Mouse (Mus musculus) testis, adult 2 months (tissue): Measurements from ENCODE around the gene Olfr1380.
"Not testable (repeated sequence)": the region's sequence is repeated elsewhere in the genome, so short reads cannot be mapped to it uniquely, and the experiment has no call there.

ENCODE experiments used
- CTCF ChIP-seq: fragments of 200-500 bp; IDR thresholded peaks from 2 replicates; pipeline ENCODE4 v1.5.1; 2012; ENCODE audit warnings: low read depth, mild to moderate bottlenecking, inconsistent platforms, low read length, moderate library complexity; ENCODE audit not compliant: control insufficient read depth, insufficient read depth, insufficient replicate concordance
- POLR2A ChIP-seq: fragments of 200-500 bp; IDR thresholded peaks from 2 replicates; pipeline ENCODE4 v1.6.1; 2012; ENCODE audit warnings: low read depth, mild to moderate bottlenecking, inconsistent platforms, low read length, moderate library complexity; ENCODE audit not compliant: control insufficient read depth

GRCm38 (mm10) chr11:49608306-49608705 is 51.6 kb downstream of the Olfr1380 start:
- not testable (repeated sequence) for TF ChIP-seq POLR2A, CTCF
